ENCODE assay signal across 25 mouse cellular contexts in the genomic region with DNA sequence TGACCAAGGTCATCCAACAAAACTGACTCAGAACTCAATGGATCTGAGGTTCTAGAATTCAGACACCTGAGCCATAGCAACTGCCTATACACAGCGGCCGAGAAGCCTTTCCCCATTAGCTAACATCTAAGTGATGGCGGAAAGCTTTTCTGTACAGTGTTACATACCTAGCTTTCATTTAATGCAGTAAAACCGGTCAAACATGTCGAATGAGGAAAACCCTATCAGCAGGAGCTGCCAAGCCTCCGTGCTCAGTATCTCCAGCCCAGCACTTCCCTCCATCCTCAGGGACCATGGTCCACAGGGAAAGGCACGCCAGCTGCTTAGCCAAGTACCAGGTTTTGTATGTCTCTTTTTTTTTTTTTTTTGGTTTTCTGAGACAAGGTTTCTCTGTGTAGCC.
DNase-seq lines count a peak whose midpoint lies in the region; ATAC-seq and TF ChIP-seq lines count a peak whose summit lies in the region.
"Had no signal": no experiment of that assay in that cellular context is flagged by ENCODE, and none has a peak within 500 bp of the region (broad histone marks: within the 10 kb centered on the region; RNA-seq: fewer than 3 reads in every experiment).

No protein-coding gene starts in this region.

- no peak for DNase-seq in kidney, postnatal 14 days
- DNase-seq in lung, postnatal 0 days (ENCODE audit: low spot score), result peak; percentile 22
- DNase-seq in lung, postnatal 36 days, result no peak
- peak; percentile 21 for DNase-seq in testis, postnatal 10 days (ENCODE audit: low spot score)
- DNase-seq in cerebellum, adult 11-12 months, result no peak
- DNase-seq: adrenal gland, postnatal 14 days; cerebellum, adult 11 months; cerebellum, adult 9-11 months; embryo, embryonic 11 days; forebrain, postnatal 0 days; heart, postnatal 14 days; kidney, adult 11 months; layer of hippocampus, postnatal 36 days; left cerebral cortex, postnatal 4 days; liver, postnatal 0 days had no signal

- H3K27me3 ChIP-seq in kidney, embryonic 15.5 days, result no peaks in the 10 kb centered on the region
- H3K27me3 ChIP-seq in lung, postnatal 0 days (replicated peaks; ENCODE audit: insufficient read depth, low read length), result no peaks in the 10 kb centered on the region
- H3K27me3 ChIP-seq in stomach, embryonic 15.5 days (replicated peaks), result no peaks in the 10 kb centered on the region
- H3K27me3 ChIP-seq: embryonic facial prominence, embryonic 13.5 days; forebrain, embryonic 12.5 days; hindbrain, embryonic 15.5 days; liver, embryonic 12.5 days; megakaryocyte, embryonic 14.5 days; midbrain, embryonic 12.5 days; neural tube, embryonic 13.5 days had no signal

- TF ChIP-seq CTCF in lung, postnatal 0 days (IDR thresholded peaks at IDR 0.05), result no peak

- peaks cover 46% of the 10 kb centered on the region for H3K36me3 ChIP-seq in kidney, embryonic 15.5 days
- peaks cover 21% of the 10 kb centered on the region for H3K36me3 ChIP-seq in lung, postnatal 0 days (ENCODE audit: insufficient read depth, low read length)
- H3K36me3 ChIP-seq in stomach, embryonic 15.5 days, result peaks cover 8% of the 10 kb centered on the region

- H3K9ac ChIP-seq in kidney, embryonic 15.5 days, result no peak overlapping the region
- no peak overlapping the region for H3K9ac ChIP-seq in lung, postnatal 0 days (replicated peaks; ENCODE audit: low read depth)
- H3K9ac ChIP-seq in stomach, embryonic 15.5 days, result no peak overlapping the region
- H3K9ac ChIP-seq: embryonic facial prominence, embryonic 13.5 days; forebrain, embryonic 12.5 days; forebrain, postnatal 0 days; hindbrain, embryonic 15.5 days; liver, embryonic 12.5 days; liver, postnatal 0 days; midbrain, embryonic 12.5 days; neural tube, embryonic 13.5 days had no signal

- WGBS in kidney, embryonic 15.5 days, result 82% methylated on average over 7 of the region's 7 CpGs
- 68% methylated on average over 7 of the region's 7 CpGs for WGBS in lung, postnatal 0 days
- WGBS in stomach, embryonic 15.5 days, result 84% methylated on average over 7 of the region's 7 CpGs

- peak overlapping the region; percentile 55 for H3K27ac ChIP-seq in kidney, embryonic 15.5 days
- peak overlapping the region; percentile 73; the same call in 1 of the 2 replicates for H3K27ac ChIP-seq in lung, postnatal 0 days (ENCODE audit: low read length)
- H3K27ac ChIP-seq in stomach, embryonic 15.5 days, result no peak overlapping the region
- H3K27ac ChIP-seq: embryonic facial prominence, embryonic 13.5 days; forebrain, embryonic 12.5 days; hindbrain, embryonic 10.5 days; hindbrain, embryonic 15.5 days; liver, embryonic 12.5 days; midbrain, embryonic 12.5 days; neural tube, embryonic 13.5 days had no signal

- no peak for TF ChIP-seq EP300 in lung, postnatal 0 days (IDR thresholded peaks at IDR 0.05)

- no peaks in the 10 kb centered on the region for H3K9me3 ChIP-seq in kidney, embryonic 15.5 days (replicated peaks)
- H3K9me3 ChIP-seq in lung, postnatal 0 days (ENCODE audit: low read length), result no peaks in the 10 kb centered on the region
- no peaks in the 10 kb centered on the region for H3K9me3 ChIP-seq in stomach, embryonic 15.5 days
- H3K9me3 ChIP-seq: embryonic facial prominence, embryonic 13.5 days; forebrain, embryonic 12.5 days; hindbrain, embryonic 10.5 days; hindbrain, embryonic 15.5 days; liver, embryonic 12.5 days; megakaryocyte, embryonic 14.5 days; midbrain, embryonic 12.5 days; neural tube, embryonic 13.5 days had no signal

- H3K4me2 ChIP-seq in kidney, embryonic 15.5 days, result no peak overlapping the region
- no peak overlapping the region for H3K4me2 ChIP-seq in lung, postnatal 0 days (replicated peaks; ENCODE audit: low read depth, low read length)
- no peak overlapping the region for H3K4me2 ChIP-seq in stomach, embryonic 15.5 days
- H3K4me2 ChIP-seq: embryonic facial prominence, embryonic 13.5 days; forebrain, embryonic 12.5 days; hindbrain, embryonic 15.5 days; liver, embryonic 12.5 days; midbrain, embryonic 12.5 days; neural tube, embryonic 13.5 days had no signal

- ATAC-seq in kidney, embryonic 15.5 days (replicated peaks; ENCODE audit: low FRiP score), result no peak
- no peak for ATAC-seq in lung, postnatal 0 days
- ATAC-seq in stomach, embryonic 15.5 days (ENCODE audit: insufficient read depth, low FRiP score, low read depth), result peak; percentile 58; the same call in 1 of the 2 replicates
- ATAC-seq: forebrain, postnatal 0 days; liver, embryonic 12.5 days; liver, postnatal 0 days had no signal

- H3K4me1 ChIP-seq in kidney, embryonic 15.5 days, result peaks cover 6% of the 10 kb centered on the region; the same call in 1 of the 2 replicates
- peaks cover 9% of the 10 kb centered on the region; the same call in 1 of the 2 replicates for H3K4me1 ChIP-seq in lung, postnatal 0 days (ENCODE audit: insufficient read depth, low read depth, low read length)
- H3K4me1 ChIP-seq in stomach, embryonic 15.5 days, result peaks cover 6% of the 10 kb centered on the region; the same call in 1 of the 2 replicates
- H3K4me1 ChIP-seq: embryonic facial prominence, embryonic 13.5 days; forebrain, embryonic 12.5 days; hindbrain, embryonic 10.5 days; hindbrain, embryonic 15.5 days; liver, embryonic 12.5 days; megakaryocyte, embryonic 14.5 days; midbrain, embryonic 12.5 days; neural tube, embryonic 13.5 days had no signal

- H3K4me3 ChIP-seq in kidney, embryonic 15.5 days (replicated peaks), result no peak overlapping the region
- H3K4me3 ChIP-seq in lung, postnatal 0 days (ENCODE audit: low read depth, low read length), result no peak overlapping the region
- H3K4me3 ChIP-seq in stomach, embryonic 15.5 days (replicated peaks), result no peak overlapping the region
- H3K4me3 ChIP-seq: embryonic facial prominence, embryonic 13.5 days; forebrain, embryonic 12.5 days; hindbrain, embryonic 10.5 days; hindbrain, embryonic 15.5 days; liver, embryonic 12.5 days; megakaryocyte, embryonic 14.5 days; midbrain, embryonic 12.5 days; neural tube, embryonic 13.5 days had no signal

Comparison
In these comparisons a context has a peak if more than half of its experiments do, and no peak if none do; other contexts are left out.
1. DNase-seq: peak in lung, postnatal 0 days (single experiment) and testis, postnatal 10 days (single experiment); none in kidney, postnatal 14 days (single experiment), lung, postnatal 36 days (single experiment) and cerebellum, adult 11-12 months (single experiment).